Mouse (Mus musculus): ENCODE data around the gene Pclo. TPM values are rescaled to one million over a fixed set of nuclear protein-coding genes. Genes with fewer than 3 reads are reported as not detected.
"Not testable (repeated sequence)": the region's sequence is repeated elsewhere in the genome, so short reads cannot be mapped to it uniquely, and the experiment has no call there.

The Pclo gene
- polyA plus RNA-seq (2016; fragmentation: Nextera tagmentation; extraction: Ambion mirVana): 0.04 and 0.15 TPM in 2 replicates

- no peaks in the 10 kb centered on the region for H3K36me3 ChIP-seq
- peak within 1 kb of the TSS; percentile 81 for H3K4me3 ChIP-seq
- peak within 1 kb of the TSS; percentile 80 for H3K27ac ChIP-seq
- DNase-seq (ENCODE audit: low spot score): peak; percentile 93
- no peaks in the 10 kb centered on the region for H3K9me3 ChIP-seq
- WGBS: under 1% methylated on average over 89 of the region's 89 CpGs
- H3K27me3 ChIP-seq (ENCODE audit: insufficient read depth, poor library complexity, severe bottlenecking): no peaks in the 10 kb centered on the region
- H3K4me1 ChIP-seq: peaks cover 6% of the 10 kb centered on the region; the same call in 1 of the 2 replicates
These were observed at the start of gene Pclo for GRCm38 (mm10) chr5:14514631-14515523. Pclo (plus strand) TSS chr5:14514918.

GRCm38 (mm10) chr5:14494431-14494830 is 20.3 kb upstream of the Pclo start:
- not testable (repeated sequence) for H3K36me3 ChIP-seq; H3K4me3 ChIP-seq; H3K9me3 ChIP-seq; H3K27ac ChIP-seq; H3K27me3 ChIP-seq (ENCODE audit: insufficient read depth, poor library complexity, severe bottlenecking); DNase-seq (ENCODE audit: low spot score); H3K4me1 ChIP-seq
- 47% methylated on average over 2 of the region's 2 CpGs for WGBS

- H3K9me3 ChIP-seq: no peaks in the 10 kb centered on the region
- no peaks in the 10 kb centered on the region for H3K27me3 ChIP-seq (ENCODE audit: insufficient read depth, poor library complexity, severe bottlenecking)
- H3K36me3 ChIP-seq: no peaks in the 10 kb centered on the region
- no peaks in the 10 kb centered on the region for H3K4me1 ChIP-seq
- no peak overlapping the region for H3K4me3 ChIP-seq
- 74% methylated on average over 1 of the region's 1 CpGs for WGBS
- H3K27ac ChIP-seq: no peak overlapping the region
- DNase-seq (ENCODE audit: low spot score): no peak
These were observed 6.2 kb upstream of the Pclo start for GRCm38 (mm10) chr5:14508522-14508921.

GRCm38 (mm10) chr5:14509621-14510020 is 5.1 kb upstream of the Pclo start:
- Histone ChIP-seq H3K4me1 (no peaks in the 10 kb centered on the region), H3K9me3 (no peaks in the 10 kb centered on the region), H3K27me3 (ENCODE audit: insufficient read depth, poor library complexity, severe bottlenecking) (no peaks in the 10 kb centered on the region), H3K4me3 (no peak overlapping the region), H3K36me3 (no peaks in the 10 kb centered on the region), H3K27ac (no peak overlapping the region)
- no peak for DNase-seq (ENCODE audit: low spot score)
- WGBS: 81% methylated on average over 1 of the region's 1 CpGs

GRCm38 (mm10) chr5:14518131-14518832 is 3.6 kb downstream of the Pclo start:
- H3K36me3 ChIP-seq: no peaks in the 10 kb centered on the region
- 74% methylated on average over 4 of the region's 4 CpGs for WGBS
- no peaks in the 10 kb centered on the region for H3K27me3 ChIP-seq (ENCODE audit: insufficient read depth, poor library complexity, severe bottlenecking)
- H3K9me3 ChIP-seq: no peaks in the 10 kb centered on the region
- peaks cover 6% of the 10 kb centered on the region; the same call in 1 of the 2 replicates for H3K4me1 ChIP-seq
- H3K4me3 ChIP-seq: no peak overlapping the region
- no peak for DNase-seq (ENCODE audit: low spot score)
- H3K27ac ChIP-seq: no peak overlapping the region

GRCm38 (mm10) chr5:14522006-14522405 is 7.3 kb downstream of the Pclo start:
- no peak for DNase-seq (ENCODE audit: low spot score)
- no peaks in the 10 kb centered on the region for H3K4me1 ChIP-seq
- H3K4me3 ChIP-seq: no peak overlapping the region
- H3K36me3 ChIP-seq: no peaks in the 10 kb centered on the region
- no peaks in the 10 kb centered on the region for H3K27me3 ChIP-seq (ENCODE audit: insufficient read depth, poor library complexity, severe bottlenecking)
- 71% methylated on average over 4 of the region's 4 CpGs for WGBS
- no peaks in the 10 kb centered on the region for H3K9me3 ChIP-seq
- H3K27ac ChIP-seq: no peak overlapping the region

GRCm38 (mm10) chr5:14526038-14526437 is 11.3 kb downstream of the Pclo start:
- no peak overlapping the region for H3K27ac ChIP-seq
- DNase-seq (ENCODE audit: low spot score): no peak
- no peaks in the 10 kb centered on the region for H3K27me3 ChIP-seq (ENCODE audit: insufficient read depth, poor library complexity, severe bottlenecking)
- H3K4me1 ChIP-seq: no peaks in the 10 kb centered on the region
- no peaks in the 10 kb centered on the region for H3K9me3 ChIP-seq
- H3K4me3 ChIP-seq: no peak overlapping the region
- no peaks in the 10 kb centered on the region for H3K36me3 ChIP-seq

- no peaks in the 10 kb centered on the region for H3K27me3 ChIP-seq (ENCODE audit: insufficient read depth, poor library complexity, severe bottlenecking)
- H3K36me3 ChIP-seq: no peaks in the 10 kb centered on the region
- no peak overlapping the region for H3K4me3 ChIP-seq
- no peaks in the 10 kb centered on the region for H3K4me1 ChIP-seq
- H3K27ac ChIP-seq: no peak overlapping the region
- no peaks in the 10 kb centered on the region for H3K9me3 ChIP-seq
- 63% methylated on average over 1 of the region's 1 CpGs for WGBS
- DNase-seq (ENCODE audit: low spot score): no peak
These were observed 13.1 kb downstream of the Pclo start for GRCm38 (mm10) chr5:14527796-14528195.

GRCm38 (mm10) chr5:14531906-14532305 is 17.2 kb downstream of the Pclo start:
- no peaks in the 10 kb centered on the region for H3K4me1 ChIP-seq
- WGBS: 88% methylated on average over 2 of the region's 2 CpGs

GRCm38 (mm10) chr5:14539346-14539745 is 24.6 kb downstream of the Pclo start:
- Histone ChIP-seq H3K4me1 (no peaks in the 10 kb centered on the region), H3K9me3 (no peaks in the 10 kb centered on the region), H3K36me3 (no peaks in the 10 kb centered on the region), H3K4me3 (no peak overlapping the region), H3K27me3 (ENCODE audit: insufficient read depth, poor library complexity, severe bottlenecking) (no peaks in the 10 kb centered on the region), H3K27ac (no peak overlapping the region)
- DNase-seq (ENCODE audit: low spot score): no peak
- 77% methylated on average over 6 of the region's 6 CpGs for WGBS

More at GRCm38 (mm10) chr5:14531906-14532305, 17.2 kb downstream of the Pclo start:
- Histone ChIP-seq H3K36me3 (no peaks in the 10 kb centered on the region), H3K27ac (no peak overlapping the region), H3K9me3 (no peaks in the 10 kb centered on the region), H3K27me3 (ENCODE audit: insufficient read depth, poor library complexity, severe bottlenecking) (no peaks in the 10 kb centered on the region), H3K4me3 (no peak overlapping the region)
- no peak for DNase-seq (ENCODE audit: low spot score)

GRCm38 (mm10) chr5:14539961-14540627 is 25.4 kb downstream of the Pclo start:
- DNase-seq (ENCODE audit: low spot score): no peak
- 62% methylated on average over 13 of the region's 13 CpGs for WGBS
- Histone ChIP-seq H3K27ac (no peak overlapping the region), H3K4me1 (no peaks in the 10 kb centered on the region), H3K27me3 (ENCODE audit: insufficient read depth, poor library complexity, severe bottlenecking) (no peaks in the 10 kb centered on the region), H3K9me3 (no peaks in the 10 kb centered on the region), H3K36me3 (no peaks in the 10 kb centered on the region), H3K4me3 (no peak overlapping the region)

GRCm38 (mm10) chr5:14575626-14576025 is 60.9 kb downstream of the Pclo start:
- no peaks in the 10 kb centered on the region for H3K4me1 ChIP-seq
- H3K4me3 ChIP-seq: no peak overlapping the region
- no peaks in the 10 kb centered on the region for H3K36me3 ChIP-seq
- no peaks in the 10 kb centered on the region for H3K9me3 ChIP-seq
- H3K27me3 ChIP-seq (ENCODE audit: insufficient read depth, poor library complexity, severe bottlenecking): no peaks in the 10 kb centered on the region
- 86% methylated on average over 3 of the region's 3 CpGs for WGBS
- H3K27ac ChIP-seq: no peak overlapping the region
- no peak for DNase-seq (ENCODE audit: low spot score)

GRCm38 (mm10) chr5:14591479-14591878 is 76.8 kb downstream of the Pclo start:
- Histone ChIP-seq H3K9me3 (no peaks in the 10 kb centered on the region), H3K36me3 (no peaks in the 10 kb centered on the region), H3K27ac (no peak overlapping the region), H3K27me3 (ENCODE audit: insufficient read depth, poor library complexity, severe bottlenecking) (no peaks in the 10 kb centered on the region), H3K4me1 (no peaks in the 10 kb centered on the region), H3K4me3 (no peak overlapping the region)
- no peak for DNase-seq (ENCODE audit: low spot score)
- 80% methylated on average over 3 of the region's 3 CpGs for WGBS

All from heart, embryonic 10.5 days (tissue).